Mouse (Mus musculus): ENCODE data around the gene Lrrc8d.

Gene Lrrc8d

GRCm38 (mm10) chr5:105699141-105700069 is at the start of gene Lrrc8d:
Lrrc8d (plus strand) TSS chr5:105699969.
- peak; percentile 86 for DNase-seq (ENCODE audit: low spot score)

DNA sequence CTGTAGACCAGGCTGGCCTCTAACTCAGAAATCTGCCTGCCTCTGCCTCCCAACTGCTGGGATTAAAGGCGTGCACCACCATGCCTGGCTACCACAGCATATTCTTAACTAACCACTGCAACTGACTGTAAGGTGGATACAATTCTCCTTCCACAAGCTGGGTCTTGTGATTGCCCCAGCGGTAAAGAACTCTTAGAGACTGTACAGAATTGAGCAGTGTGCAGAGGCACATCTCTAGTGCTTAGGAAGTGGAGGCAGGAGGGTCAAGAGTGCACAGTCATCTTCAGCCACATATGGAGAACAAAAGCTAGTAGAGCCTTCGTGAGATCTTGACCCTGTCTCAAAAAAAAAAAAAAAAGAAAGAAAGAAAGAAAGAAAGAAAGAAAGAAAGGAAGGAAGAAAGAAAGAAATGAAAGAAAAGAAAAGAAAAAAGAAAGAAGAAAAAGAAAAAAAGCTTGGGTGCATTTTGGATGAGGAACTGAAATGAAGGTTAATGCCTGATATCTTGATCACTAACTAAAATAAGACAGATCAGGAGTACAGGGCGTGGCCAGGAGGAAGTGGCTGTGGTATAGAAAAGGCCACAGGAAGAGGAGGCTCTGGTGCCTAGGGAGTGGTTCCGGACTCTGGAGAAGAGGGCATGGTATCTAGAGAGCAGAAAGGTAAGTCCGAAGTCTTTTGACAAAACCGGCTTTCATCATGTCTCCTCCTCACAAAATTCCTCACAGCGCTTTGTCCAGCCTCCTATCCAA is 48.9 kb upstream of the Lrrc8d start:
- DNase-seq (ENCODE audit: low spot score): no peak

DNA sequence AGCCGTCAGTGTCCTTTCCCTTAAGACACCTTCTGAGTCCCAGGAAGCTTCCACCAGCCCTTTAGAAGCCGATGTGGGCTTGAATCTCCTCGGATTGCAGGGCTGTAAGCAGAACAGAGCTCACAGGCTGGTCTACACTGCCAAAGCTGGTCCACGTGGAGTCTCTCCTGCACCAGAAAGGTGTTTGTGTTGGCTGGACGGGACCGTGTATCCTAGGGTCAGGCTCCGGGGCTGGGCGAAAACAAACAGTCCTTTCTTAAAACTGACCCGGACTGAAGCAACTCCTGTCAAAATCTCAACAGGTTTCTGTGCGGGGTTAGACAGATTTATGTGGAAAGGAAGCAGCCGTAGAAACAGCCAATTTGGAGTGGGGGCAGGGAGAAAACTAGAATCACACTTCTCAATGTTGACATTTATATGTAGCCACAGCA is 48.2 kb upstream of the Lrrc8d start:
- no peak for DNase-seq (ENCODE audit: low spot score)

- DNase-seq (ENCODE audit: low spot score): peak; percentile 72
Measured at GRCm38 (mm10) chr5:105654237-105655063, 45.3 kb upstream of the Lrrc8d start.

DNA sequence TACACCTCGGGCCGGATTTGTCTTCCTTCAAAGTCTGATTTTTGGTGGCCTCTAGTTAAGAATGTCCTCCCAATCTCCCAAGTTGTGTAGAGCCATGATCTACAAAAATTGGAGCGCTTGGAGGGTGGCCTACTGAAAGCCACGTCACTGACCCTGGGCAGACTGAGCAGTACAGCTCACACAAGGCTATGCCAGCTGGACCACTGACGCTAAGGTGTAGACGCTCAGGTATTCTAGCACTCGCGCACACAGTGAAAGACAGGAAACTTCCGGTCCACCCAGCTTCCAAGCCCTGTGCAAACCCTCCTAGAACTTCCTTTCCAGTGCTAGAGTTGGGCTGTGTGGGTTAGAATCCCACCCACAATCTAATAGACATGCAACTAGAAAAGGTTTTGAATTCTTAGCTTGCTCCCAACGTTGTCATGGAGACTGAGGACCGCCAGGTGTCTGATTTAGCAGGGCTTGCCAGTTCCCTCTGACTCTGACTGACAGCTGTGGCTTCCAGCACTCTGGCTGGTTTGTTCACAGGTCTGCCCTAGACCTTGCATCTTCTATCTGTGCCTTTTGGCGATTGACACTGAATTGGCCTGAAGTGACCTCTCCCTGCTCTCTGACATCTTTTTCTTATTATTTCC is 44.6 kb upstream of the Lrrc8d start:
- DNase-seq (ENCODE audit: low spot score): no peak

- no peak for DNase-seq (ENCODE audit: low spot score)
Measured at GRCm38 (mm10) chr5:105661894-105662293, 37.9 kb upstream of the Lrrc8d start.

DNA sequence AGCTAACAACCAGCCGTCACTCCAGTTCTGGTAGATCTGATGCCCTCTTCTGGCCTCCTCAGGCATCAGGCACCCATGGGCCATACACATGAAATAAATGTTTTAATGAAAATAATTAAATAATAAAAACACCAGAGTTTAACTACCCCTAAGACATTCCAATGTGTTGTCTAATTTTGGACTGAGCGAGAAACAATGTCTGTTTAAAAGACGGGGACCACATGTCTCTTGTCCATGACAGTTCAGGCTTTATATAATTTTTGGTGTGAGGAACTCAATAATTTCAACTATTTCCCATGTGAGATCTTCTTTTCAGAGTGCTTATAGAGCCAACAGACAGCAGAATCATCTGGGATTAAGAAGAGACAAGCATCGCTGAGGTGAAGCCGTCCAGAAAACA is 32.8 kb upstream of the Lrrc8d start:
- no peak for DNase-seq (ENCODE audit: low spot score)

DNA sequence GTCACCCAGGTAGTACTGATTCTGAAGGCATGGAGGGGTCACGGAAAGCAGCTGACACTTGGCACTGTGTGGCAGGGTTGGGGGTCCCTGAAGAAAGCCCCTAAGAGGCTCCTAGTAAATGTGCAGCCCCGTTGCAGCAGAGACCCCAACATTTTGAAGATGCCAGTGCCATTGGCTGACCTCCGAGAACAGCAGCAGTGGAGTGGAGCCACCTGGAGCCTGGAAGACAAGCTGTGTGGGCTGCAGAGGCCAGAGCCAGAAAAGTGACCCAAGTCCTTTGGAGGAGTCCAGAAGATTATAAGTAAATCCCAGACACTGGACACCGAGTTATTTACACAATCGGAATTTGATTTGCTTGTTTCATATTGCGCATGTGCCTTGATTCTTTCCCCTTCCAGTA is 32.4 kb upstream of the Lrrc8d start:
- DNase-seq (ENCODE audit: low spot score): no peak

GRCm38 (mm10) chr5:105669086-105669485 is 30.7 kb upstream of the Lrrc8d start:
- no peak for DNase-seq (ENCODE audit: low spot score)

GRCm38 (mm10) chr5:105669508-105670353 is 30.0 kb upstream of the Lrrc8d start:
- no peak for DNase-seq (ENCODE audit: low spot score)

GRCm38 (mm10) chr5:105672332-105672731 is 27.4 kb upstream of the Lrrc8d start:
- DNase-seq (ENCODE audit: low spot score): no peak

GRCm38 (mm10) chr5:105675511-105675910 is 24.3 kb upstream of the Lrrc8d start:
- no peak for DNase-seq (ENCODE audit: low spot score)

- no peak for DNase-seq (ENCODE audit: low spot score)
Measured at GRCm38 (mm10) chr5:105677071-105677470, 22.7 kb upstream of the Lrrc8d start.

GRCm38 (mm10) chr5:105678243-105678642 is 21.5 kb upstream of the Lrrc8d start:
- no peak for DNase-seq (ENCODE audit: low spot score)

- no peak for DNase-seq (ENCODE audit: low spot score)
Measured at GRCm38 (mm10) chr5:105679261-105679660, 20.5 kb upstream of the Lrrc8d start.

- no peak for DNase-seq (ENCODE audit: low spot score)
Measured at GRCm38 (mm10) chr5:105679921-105680843, 19.6 kb upstream of the Lrrc8d start.

DNA sequence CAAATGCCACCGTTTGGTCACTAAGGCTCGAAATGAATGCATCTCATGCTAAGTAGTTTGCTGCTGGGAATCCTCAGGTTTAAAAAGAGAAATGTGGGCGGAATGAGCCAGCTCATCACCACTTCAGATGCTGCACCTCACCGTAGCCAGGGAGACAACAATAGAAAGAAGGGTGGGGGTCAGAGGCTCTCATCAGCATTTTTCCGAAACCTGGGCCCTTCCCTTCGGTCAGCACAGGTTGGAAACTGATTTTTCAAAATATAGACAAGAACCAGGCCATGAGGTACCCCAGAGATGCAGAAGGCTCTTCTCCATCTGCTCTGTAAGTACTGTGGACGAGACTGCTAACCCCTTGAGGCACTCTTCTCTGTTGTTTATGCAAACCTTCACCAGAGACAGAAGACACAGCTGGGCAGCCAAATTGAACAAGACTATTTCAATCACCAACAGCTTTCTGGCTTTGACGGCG is 17.6 kb upstream of the Lrrc8d start:
- no peak for DNase-seq (ENCODE audit: low spot score)

DNA sequence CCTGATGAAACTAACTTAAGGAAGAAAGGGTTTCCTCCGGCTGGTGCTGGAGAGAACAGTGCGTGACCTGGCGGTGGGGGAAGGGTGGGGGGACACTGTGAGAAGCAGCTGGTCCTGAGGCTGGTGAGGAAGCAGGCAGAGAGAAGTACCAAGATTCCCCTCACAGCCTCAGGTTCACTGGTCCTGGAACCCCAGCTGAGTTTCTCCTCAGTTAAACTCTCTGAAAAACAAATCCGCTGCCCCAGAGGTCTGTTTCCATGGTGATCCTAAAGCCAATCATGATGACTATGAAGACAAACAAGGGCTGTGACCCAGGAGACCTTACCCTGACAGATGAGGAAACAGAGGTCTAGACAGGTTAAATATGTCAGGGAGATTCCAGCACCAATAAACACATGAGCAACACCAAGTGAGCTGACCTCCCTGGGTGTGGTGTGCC is 15.8 kb upstream of the Lrrc8d start:
- no peak for DNase-seq (ENCODE audit: low spot score)

GRCm38 (mm10) chr5:105684861-105685600 is 14.7 kb upstream of the Lrrc8d start:
- DNase-seq (ENCODE audit: low spot score): peak; percentile 67
